In genomic region chr11:117332242-117333149, GRCm38 (mm10) we compare ENCODE assay signal across 8 mouse cellular contexts.
A peak's percentile ranks its signal among the peaks of the same experiment; 100 is the strongest.
DNase-seq lines count a peak whose midpoint lies in the region; ATAC-seq and TF ChIP-seq lines count a peak whose summit lies in the region.

No protein-coding gene starts in this region.

- no peaks in the 10 kb centered on the region for H3K36me3 ChIP-seq in kidney, embryonic 14.5 days (ENCODE audit: control insufficient read depth, insufficient read depth, low read length)
- no peaks in the 10 kb centered on the region for H3K36me3 ChIP-seq in kidney, embryonic 15.5 days
- no peaks in the 10 kb centered on the region for H3K36me3 ChIP-seq in liver, embryonic 13.5 days

- peak; percentile 89 for ATAC-seq in kidney, embryonic 14.5 days (ENCODE audit: low FRiP score, low TSS enrichment)
- ATAC-seq in kidney, embryonic 15.5 days (replicated peaks; ENCODE audit: low FRiP score), result peak; percentile 79
- ATAC-seq in liver, embryonic 13.5 days (ENCODE audit: low read depth), result peak; percentile 53
- ATAC-seq in monocyte, adult 5-6 weeks (replicated peaks; ENCODE audit: insufficient number of reproducible peaks, low FRiP score, low TSS enrichment, poor library complexity, severe bottlenecking), result peak; percentile 38

- no peak for DNase-seq in kidney, adult 8-10 months
- DNase-seq in frontal cortex, postnatal 10 days (ENCODE audit: low spot score in 2 of 2), result peak; percentile 70 to 80
- DNase-seq in liver, embryonic 13.5 days, result peak; percentile 59
- peak; percentile 76 for DNase-seq in testis, postnatal 14 days (ENCODE audit: low spot score)

- peak overlapping the region; percentile 82 for H3K9ac ChIP-seq in kidney, embryonic 14.5 days (ENCODE audit: low read depth, low read length)
- H3K9ac ChIP-seq in kidney, embryonic 15.5 days, result peak overlapping the region; percentile 62
- H3K9ac ChIP-seq in liver, embryonic 13.5 days, result peak overlapping the region; percentile 70

- peak overlapping the region; percentile 89 for H3K27ac ChIP-seq in kidney, embryonic 14.5 days (ENCODE audit: low read depth, low read length)
- peak overlapping the region; percentile 88 for H3K27ac ChIP-seq in bone marrow, adult 2 months (ENCODE audit: control insufficient read depth, insufficient read depth, low read depth, low read length, poor library complexity)
- H3K27ac ChIP-seq in kidney, embryonic 15.5 days, result peak overlapping the region; percentile 89
- peak overlapping the region; percentile 84 for H3K27ac ChIP-seq in liver, embryonic 13.5 days

- no peaks in the 10 kb centered on the region for H3K9me3 ChIP-seq in kidney, embryonic 14.5 days (ENCODE audit: control insufficient read depth, low read length)
- H3K9me3 ChIP-seq in kidney, embryonic 15.5 days (replicated peaks), result no peaks in the 10 kb centered on the region
- no peaks in the 10 kb centered on the region for H3K9me3 ChIP-seq in liver, embryonic 13.5 days (replicated peaks)

- WGBS in kidney, embryonic 14.5 days, result under 1% methylated on average over 37 of the region's 37 CpGs
- 1% methylated on average over 37 of the region's 37 CpGs for WGBS in bone marrow, adult 2 months
- WGBS in kidney, embryonic 15.5 days, result 2% methylated on average over 37 of the region's 37 CpGs
- under 1% methylated on average over 37 of the region's 37 CpGs for WGBS in liver, embryonic 13.5 days (ENCODE audit: insufficient replicate concordance)

- TF ChIP-seq CTCF in bone marrow, adult 2 months (IDR thresholded peaks at IDR 0.05; ENCODE audit: control insufficient read depth, insufficient read depth, low read length), result no peak

- H3K4me1 ChIP-seq in kidney, embryonic 14.5 days (ENCODE audit: control insufficient read depth, insufficient read depth, low read length), result peaks cover 64% of the 10 kb centered on the region
- peaks cover 10% of the 10 kb centered on the region for H3K4me1 ChIP-seq in bone marrow, adult 2 months (ENCODE audit: control insufficient read depth, insufficient read depth, low read length)
- peaks cover 84% of the 10 kb centered on the region for H3K4me1 ChIP-seq in kidney, embryonic 15.5 days
- peaks cover 92% of the 10 kb centered on the region for H3K4me1 ChIP-seq in liver, embryonic 13.5 days (replicated peaks)

- H3K4me2 ChIP-seq in kidney, embryonic 14.5 days (replicated peaks; ENCODE audit: low read depth, low read length), result peak overlapping the region; percentile 87
- peak overlapping the region; percentile 91 for H3K4me2 ChIP-seq in kidney, embryonic 15.5 days
- H3K4me2 ChIP-seq in liver, embryonic 13.5 days, result peak overlapping the region; percentile 77

- peak overlapping the region; percentile 58 for H3K4me3 ChIP-seq in kidney, embryonic 14.5 days (ENCODE audit: low read length)
- H3K4me3 ChIP-seq in bone marrow, adult 2 months (replicated peaks; ENCODE audit: control insufficient read depth, low read depth, low read length), result peak overlapping the region; percentile 77
- peak overlapping the region; percentile 57 for H3K4me3 ChIP-seq in kidney, embryonic 15.5 days (replicated peaks)
- peak overlapping the region; percentile 58 for H3K4me3 ChIP-seq in liver, embryonic 13.5 days (replicated peaks)

- TF ChIP-seq POLR2A in bone marrow, adult 2 months (IDR thresholded peaks at IDR 0.05; ENCODE audit: borderline replicate concordance, control insufficient read depth, low read depth, low read length), result peak; percentile 64; the same call in 1 of the 2 replicates

- H3K27me3 ChIP-seq in kidney, embryonic 14.5 days (ENCODE audit: control insufficient read depth, insufficient read depth, low read length), result no peaks in the 10 kb centered on the region
- no peaks in the 10 kb centered on the region for H3K27me3 ChIP-seq in kidney, embryonic 15.5 days
- H3K27me3 ChIP-seq in liver, embryonic 13.5 days, result no peaks in the 10 kb centered on the region

Comparison
In these comparisons a context has a peak if more than half of its experiments do, and no peak if none do; other contexts are left out.
1. ATAC-seq: peak in every context shown above with its lines; median percentile 89 in kidney, embryonic 14.5 days; 79 in kidney, embryonic 15.5 days; 53 in liver, embryonic 13.5 days; 38 in monocyte, adult 5-6 weeks.
2. DNase-seq: peak in frontal cortex, postnatal 10 days (2 of 2), liver, embryonic 13.5 days (single experiment) and testis, postnatal 14 days (single experiment); none in kidney, adult 8-10 months (0 of 2).
3. Peak in every context shown above with its lines, with median percentiles within 50 percentile points of each other: H3K27ac ChIP-seq, H3K4me2 ChIP-seq, H3K4me3 ChIP-seq and H3K9ac ChIP-seq.